Mouse (Mus musculus) spleen, postnatal 36 days (tissue): ENCODE data around the gene Gm10801.
"Not testable (repeated sequence)": the region's sequence is repeated elsewhere in the genome, so short reads cannot be mapped to it uniquely, and the experiment has no call there.

ENCODE experiments used
- DNase-seq, 2 experiments: peaks; one replicate each; pipeline ENCODE4 v3.0.0; 2022; ENCODE audit warnings: low spot score in 2 of 2, mixed read lengths in 1 of 2

Gm10801 gene

GRCm38 (mm10) chr2:98661937-98662336 is at the start of gene Gm10801:
Gene Gm10801 (plus strand): TSS chr2:98662237.
- DNase-seq = not testable (repeated sequence)

GRCm38 (mm10) chr2:98667201-98667600 is 5.2 kb downstream of the Gm10801 start, which contains the start of gene Gm10800:
Gene Gm10800 (minus strand): TSS chr2:98667301.
- not testable (repeated sequence) for DNase-seq

- no peak for DNase-seq
These were observed 35.5 kb downstream of the Gm10801 start for GRCm38 (mm10) chr2:98697533-98697932.
